Mouse (Mus musculus): ENCODE measurements around the gene Mfn2. TPM values are rescaled to one million over a fixed set of nuclear protein-coding genes. Genes with fewer than 3 reads are reported as not detected.

The Mfn2 gene
- 100 to 1,000 TPM; 198 to 200 TPM for total RNA-seq (2021)
- long read RNA-seq, experiment 1, full-length matches to known transcripts, result 157 of 226 reads
- long read RNA-seq, experiment 1, partial matches to known transcripts, result 40 of 226 reads
- long read RNA-seq, experiment 1, other reads (novel, unspliced or antisense), result 29 of 226 reads
- long read RNA-seq, experiment 2, full-length matches to known transcripts, result 226 of 321 reads
- long read RNA-seq, experiment 2, partial matches to known transcripts, result 61 of 321 reads
- long read RNA-seq, experiment 2, other reads (novel, unspliced or antisense), result 34 of 321 reads

- no peak for TF ChIP-seq CTCF (conservative IDR thresholded peaks at IDR 0.05)
- Histone ChIP-seq H3K4me3 (peak within 1 kb of the TSS; percentile 96), H3K27ac (peak within 1 kb of the TSS; percentile 100)
- DNase-seq (ENCODE audit: low spot score in 2 of 2), result peak; percentile 91 to 92
Measured at GRCm38 (mm10) chr4:147904313-147905089, at the start of gene Mfn2. Mfn2 (minus strand) TSS chr4:147904704.

GRCm38 (mm10) chr4:147953590-147953989 lies 49.1 kb upstream of the Mfn2 start:
- H3K27ac ChIP-seq, result no peak overlapping the region
- TF ChIP-seq CTCF (conservative IDR thresholded peaks at IDR 0.05), result peak; percentile 82
- no peak overlapping the region for H3K4me3 ChIP-seq
- peak in 1 of 2 experiments; percentile 52 for DNase-seq (ENCODE audit: low spot score in 2 of 2)

GRCm38 (mm10) chr4:147947511-147947910 lies 43.0 kb upstream of the Mfn2 start:
- no peak for DNase-seq (ENCODE audit: low spot score in 2 of 2)
- TF ChIP-seq CTCF (conservative IDR thresholded peaks at IDR 0.05), result no peak
- Histone ChIP-seq H3K27ac (no peak overlapping the region), H3K4me3 (no peak overlapping the region)

GRCm38 (mm10) chr4:147943005-147943404 lies 38.5 kb upstream of the Mfn2 start:
- peak overlapping the region; percentile 89; the same call in 1 of the 2 replicates for H3K4me3 ChIP-seq
- H3K27ac ChIP-seq, result no peak overlapping the region
- TF ChIP-seq CTCF (conservative IDR thresholded peaks at IDR 0.05), result no peak
- DNase-seq (ENCODE audit: low spot score in 2 of 2), result no peak

- Histone ChIP-seq H3K4me3 (peak overlapping the region; percentile 89), H3K27ac (peak overlapping the region; percentile 82)
- peak in 1 of 2 experiments; percentile 36 for DNase-seq (ENCODE audit: low spot score in 2 of 2)
- no peak for TF ChIP-seq CTCF (conservative IDR thresholded peaks at IDR 0.05)
Measured at GRCm38 (mm10) chr4:147941045-147942020, 36.8 kb upstream of the Mfn2 start.

- no peak for TF ChIP-seq CTCF (conservative IDR thresholded peaks at IDR 0.05)
Measured at GRCm38 (mm10) chr4:147940576-147941044, 36.1 kb upstream of the Mfn2 start, which contains the start of gene 2510039O18Rik. 2510039O18Rik (plus strand) TSS chr4:147940895.

GRCm38 (mm10) chr4:147940111-147940510 lies 35.6 kb upstream of the Mfn2 start:
- TF ChIP-seq CTCF (conservative IDR thresholded peaks at IDR 0.05), result no peak
- Histone ChIP-seq H3K4me3 (peak overlapping the region; percentile 41), H3K27ac (peak overlapping the region; percentile 87)
- peak in 1 of 2 experiments; percentile 42 for DNase-seq (ENCODE audit: low spot score in 2 of 2)

More at GRCm38 (mm10) chr4:147940576-147941044, 36.1 kb upstream of the Mfn2 start, which contains the start of gene 2510039O18Rik:
- DNase-seq (ENCODE audit: low spot score in 2 of 2), result peak; percentile 78 to 82
- Histone ChIP-seq H3K27ac (peak within 1 kb of the TSS; percentile 87), H3K4me3 (peak within 1 kb of the TSS; percentile 89)

- DNase-seq (ENCODE audit: low spot score in 2 of 2), result no peak
- Histone ChIP-seq H3K4me3 (no peak overlapping the region), H3K27ac (peak overlapping the region; percentile 87)
- no peak for TF ChIP-seq CTCF (conservative IDR thresholded peaks at IDR 0.05)
Measured at GRCm38 (mm10) chr4:147938148-147939096, 33.9 kb upstream of the Mfn2 start.

- H3K4me3 ChIP-seq, result no peak overlapping the region
- TF ChIP-seq CTCF (conservative IDR thresholded peaks at IDR 0.05), result no peak
- DNase-seq (ENCODE audit: low spot score in 2 of 2), result no peak
- peak overlapping the region; percentile 87; the same call in 1 of the 2 replicates for H3K27ac ChIP-seq
Measured at GRCm38 (mm10) chr4:147937486-147937885, 33.0 kb upstream of the Mfn2 start.

- no peak for DNase-seq (ENCODE audit: low spot score in 2 of 2)
- peak overlapping the region; percentile 89 for H3K27ac ChIP-seq
- no peak for TF ChIP-seq CTCF (conservative IDR thresholded peaks at IDR 0.05)
- H3K4me3 ChIP-seq, result peak overlapping the region; percentile 82
Measured at GRCm38 (mm10) chr4:147937021-147937420, 32.5 kb upstream of the Mfn2 start.

- peak within 1 kb of the TSS; percentile 82 for H3K4me3 ChIP-seq
- peak within 1 kb of the TSS; percentile 89 for H3K27ac ChIP-seq
- TF ChIP-seq CTCF (conservative IDR thresholded peaks at IDR 0.05), result no peak
- DNase-seq (ENCODE audit: low spot score in 2 of 2), result peak; percentile 79 to 80
Measured at GRCm38 (mm10) chr4:147936331-147936954, 31.9 kb upstream of the Mfn2 start, which contains the start of gene Plod1. Plod1 (minus strand) TSS chr4:147936767.
